Comparison of ENCODE assay signal across 17 mouse cellular contexts in the genomic region with DNA sequence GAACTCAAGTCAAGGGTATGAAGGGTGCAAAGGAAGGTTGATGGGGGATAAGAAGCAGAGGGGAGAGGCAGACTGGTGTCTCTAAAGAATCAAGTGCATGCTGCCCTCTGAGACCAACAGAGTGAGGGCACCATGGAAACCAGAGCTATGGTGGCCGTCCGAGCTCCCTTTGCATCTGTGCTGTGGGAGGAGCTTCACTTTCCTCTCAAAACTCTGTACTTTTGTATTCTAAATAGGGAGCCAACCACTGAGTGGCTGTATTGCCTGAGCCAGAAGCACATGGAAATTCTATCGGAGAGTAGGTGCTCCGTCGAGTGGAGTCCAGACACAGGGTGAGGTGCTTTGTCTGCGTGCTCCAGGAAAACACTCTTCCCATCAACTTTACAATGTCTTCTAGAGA.
"Had no signal": no experiment of that assay in that cellular context is flagged by ENCODE, and none has a peak within 500 bp of the region (broad histone marks: within the 10 kb centered on the region; RNA-seq: fewer than 3 reads in every experiment).

No protein-coding gene starts in this region.

- ATAC-seq: liver, postnatal 0 days; lung, postnatal 0 days; midbrain, embryonic 13.5 days; midbrain, embryonic 15.5 days had no signal

- H3K9ac ChIP-seq: liver, postnatal 0 days; lung, embryonic 15.5 days; midbrain, embryonic 13.5 days; midbrain, embryonic 15.5 days; neural tube, embryonic 12.5 days; stomach, embryonic 15.5 days had no signal

- H3K36me3 ChIP-seq: lung, embryonic 15.5 days; midbrain, embryonic 13.5 days; midbrain, embryonic 15.5 days; neural tube, embryonic 12.5 days; stomach, embryonic 15.5 days had no signal

- H3K4me1 ChIP-seq: lung, embryonic 15.5 days; megakaryocyte, embryonic 14.5 days; stomach, embryonic 15.5 days had no signal

- H3K4me2 ChIP-seq: lung, embryonic 15.5 days; midbrain, embryonic 13.5 days; midbrain, embryonic 15.5 days; neural tube, embryonic 12.5 days; stomach, embryonic 15.5 days had no signal

- DNase-seq: liver, postnatal 0 days; lung, adult 2 months; lung, postnatal 14 days; lung, postnatal 36 days; right cerebral cortex, postnatal 14 days; thymus, adult 2 months; thymus, postnatal 25 days; thymus, postnatal 4 days had no signal

- H3K27ac ChIP-seq: lung, embryonic 15.5 days; macrophage; midbrain, embryonic 13.5 days; neural tube, embryonic 12.5 days; stomach, embryonic 15.5 days; stomach, postnatal 0 days had no signal

- H3K9me3 ChIP-seq: lung, embryonic 15.5 days; midbrain, embryonic 13.5 days; midbrain, embryonic 15.5 days; neural tube, embryonic 12.5 days; stomach, embryonic 15.5 days had no signal

- H3K27me3 ChIP-seq: lung, embryonic 15.5 days; megakaryocyte, embryonic 14.5 days; midbrain, embryonic 13.5 days; midbrain, embryonic 15.5 days; neural tube, embryonic 12.5 days; stomach, embryonic 15.5 days had no signal

- H3K4me3 ChIP-seq: lung, embryonic 15.5 days; megakaryocyte, embryonic 14.5 days; midbrain, embryonic 13.5 days; midbrain, embryonic 15.5 days; neural tube, embryonic 12.5 days; stomach, embryonic 15.5 days had no signal
